Mouse (Mus musculus): ENCODE data around the gene Tead1.

Tead1 gene

DNA sequence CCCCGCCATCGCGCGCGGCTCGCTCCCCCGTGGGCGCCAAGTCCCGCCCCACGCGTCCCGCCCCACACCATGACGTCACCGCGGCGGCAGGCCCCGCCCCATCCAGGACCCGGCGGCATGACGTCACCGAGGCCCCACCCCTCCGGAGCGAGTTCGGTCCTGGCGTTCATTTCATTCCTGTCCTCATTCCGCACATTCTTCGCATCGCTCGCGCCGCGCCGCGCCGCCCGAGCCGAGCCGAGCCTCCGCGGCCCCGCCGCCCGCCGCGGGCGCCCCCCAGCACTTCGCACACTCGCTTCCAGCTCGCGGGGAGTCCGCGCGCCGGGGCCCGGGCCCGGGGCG lies at the start of gene Tead1:
Gene Tead1, plus strand, starts transcription at position 148 of the 342 bp plus-strand sequence.
- DNase-seq, result peak; percentile 98

DNA sequence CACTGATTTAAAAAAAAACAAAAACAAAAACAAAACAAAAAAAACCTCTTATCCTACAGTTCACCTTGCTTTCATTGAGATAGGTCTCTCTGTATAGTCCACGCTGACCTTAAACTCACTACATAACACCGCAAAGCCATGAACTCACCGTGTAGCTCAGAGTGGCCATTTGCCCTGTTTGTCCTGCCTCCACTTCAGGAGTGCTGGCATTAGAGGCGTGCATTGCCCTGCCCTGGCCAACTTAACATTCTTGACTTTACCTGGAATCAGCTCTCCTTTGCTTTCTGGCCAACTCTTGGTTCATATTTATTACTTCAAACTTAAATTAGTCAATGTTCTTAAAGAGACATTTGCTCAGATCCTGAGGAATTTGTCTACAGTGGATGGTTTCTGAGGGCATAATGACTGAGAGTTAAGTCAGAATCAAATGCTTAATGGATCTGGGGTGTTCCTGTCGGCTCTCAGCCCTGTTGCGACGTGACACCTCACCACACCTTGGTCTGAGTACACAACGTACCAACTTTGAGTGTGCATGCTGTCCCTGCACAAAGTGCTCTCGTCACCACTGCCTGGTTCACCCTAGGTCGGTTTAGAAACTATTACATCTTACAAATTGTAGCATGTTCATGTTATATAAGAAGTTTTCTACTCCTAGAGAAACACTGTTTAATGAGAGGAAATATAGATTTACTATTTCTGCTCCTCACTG lies 44.5 kb upstream of the Tead1 start:
- DNase-seq, result peak; percentile 45

DNA sequence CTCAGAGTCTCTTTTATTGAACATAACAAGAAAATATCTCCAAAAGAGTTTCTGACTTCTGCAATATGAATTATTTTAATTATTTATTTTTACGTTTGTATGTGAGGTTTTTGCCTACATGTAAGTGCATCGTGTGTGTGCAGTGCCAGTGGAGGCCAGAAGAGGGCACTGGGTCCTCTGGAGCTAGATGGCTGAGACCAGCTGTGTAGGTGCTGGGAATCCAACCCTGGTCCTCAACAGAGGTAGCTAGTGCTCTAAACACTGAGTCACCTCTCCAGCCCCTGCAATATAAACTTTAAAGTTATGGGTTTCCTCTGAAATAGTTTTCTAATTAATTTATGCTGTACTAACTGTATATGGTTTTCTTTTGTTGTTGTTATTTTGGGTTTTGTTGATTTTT lies 43.2 kb upstream of the Tead1 start:
- no peak for DNase-seq

DNA sequence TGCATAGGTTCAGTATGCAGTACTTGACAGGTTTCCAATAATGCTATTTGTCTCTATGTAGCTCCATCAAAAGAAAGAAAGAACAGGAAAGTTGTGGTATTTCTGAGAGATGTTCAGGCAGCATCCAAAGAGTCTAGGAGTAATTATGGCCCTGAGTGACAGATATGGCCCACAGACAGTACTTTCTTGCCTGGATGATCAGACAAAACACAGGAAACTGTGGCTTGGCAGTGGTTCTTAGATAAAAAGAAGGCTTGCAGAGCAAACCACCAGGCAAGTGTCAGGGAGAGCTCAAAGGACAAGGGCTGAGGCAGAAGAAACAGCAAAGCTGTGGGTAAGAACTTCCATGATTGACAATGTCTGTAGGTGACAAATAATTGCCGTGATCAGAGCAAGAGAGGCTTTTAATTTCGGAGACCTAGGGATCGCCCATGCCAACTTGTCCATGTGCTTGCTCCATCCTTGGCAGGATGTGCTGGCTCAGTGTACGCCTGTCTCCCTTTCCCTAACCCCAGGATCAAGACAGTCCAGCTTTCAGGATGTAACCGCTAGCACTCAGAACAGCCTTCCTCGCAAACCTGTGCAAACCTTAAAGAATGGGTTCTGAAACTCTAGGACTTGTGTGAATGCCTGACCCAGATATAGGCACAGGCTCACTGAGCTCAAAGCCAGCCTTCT lies 35.1 kb upstream of the Tead1 start:
- no peak for DNase-seq

DNA sequence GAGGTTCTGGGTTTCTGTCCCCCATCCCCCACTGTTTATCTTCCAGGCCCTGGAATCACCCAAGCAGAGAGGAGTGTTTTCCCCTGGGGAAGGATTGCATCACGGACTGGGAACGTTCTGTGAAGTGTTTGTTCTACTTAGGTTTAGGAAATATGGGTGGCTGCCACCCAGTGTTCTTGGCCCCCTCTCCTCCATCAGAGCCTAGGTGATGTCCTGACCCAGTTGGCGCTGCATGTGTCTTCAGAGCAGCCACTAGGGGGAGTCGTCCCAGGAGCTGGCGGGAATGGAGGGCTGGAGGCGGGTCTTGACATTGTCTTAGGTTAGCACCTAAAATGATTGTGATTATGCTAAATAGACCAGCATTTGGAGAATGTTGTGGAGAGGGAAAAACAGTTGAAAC lies 34.4 kb upstream of the Tead1 start:
- DNase-seq, result peak; percentile 70

DNA sequence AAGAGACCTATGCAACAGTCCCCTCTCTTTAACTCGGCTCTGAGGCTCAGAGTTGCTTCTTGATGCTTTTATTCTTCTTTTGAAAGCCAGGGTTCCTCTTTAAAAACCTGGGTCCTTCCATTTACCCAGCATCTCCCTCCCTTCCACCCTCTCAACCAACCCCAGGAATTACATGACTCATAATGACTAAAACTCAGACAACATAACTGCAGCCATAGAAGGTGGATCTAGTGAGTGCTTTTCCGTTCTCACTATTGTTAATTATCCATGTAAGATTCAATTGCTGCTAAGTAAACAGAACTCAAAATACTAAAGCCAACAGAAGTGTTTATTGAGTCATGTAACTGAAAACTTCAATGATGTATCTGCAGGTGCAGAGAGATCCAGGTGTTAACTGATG lies 33.4 kb upstream of the Tead1 start:
- no peak for DNase-seq

DNA sequence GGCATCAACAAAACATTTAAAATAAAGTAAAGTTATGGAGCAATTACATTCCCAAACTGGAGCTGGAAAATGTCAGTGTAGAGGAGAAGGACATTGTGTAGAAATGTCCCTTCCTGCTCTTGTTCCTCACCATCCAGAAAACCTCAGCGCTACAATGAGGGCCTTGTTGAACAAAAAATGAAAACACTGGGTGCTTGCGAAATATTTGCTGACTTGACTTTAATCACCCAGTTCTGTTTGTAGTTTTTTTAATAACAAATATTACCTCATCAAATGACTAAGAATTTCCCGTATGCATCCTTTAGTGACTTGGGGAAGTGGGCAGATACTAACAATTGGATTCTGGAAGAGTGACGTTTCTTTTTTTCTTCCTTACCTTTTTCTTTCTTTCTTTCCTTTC lies 31.7 kb upstream of the Tead1 start:
- no peak for DNase-seq

DNA sequence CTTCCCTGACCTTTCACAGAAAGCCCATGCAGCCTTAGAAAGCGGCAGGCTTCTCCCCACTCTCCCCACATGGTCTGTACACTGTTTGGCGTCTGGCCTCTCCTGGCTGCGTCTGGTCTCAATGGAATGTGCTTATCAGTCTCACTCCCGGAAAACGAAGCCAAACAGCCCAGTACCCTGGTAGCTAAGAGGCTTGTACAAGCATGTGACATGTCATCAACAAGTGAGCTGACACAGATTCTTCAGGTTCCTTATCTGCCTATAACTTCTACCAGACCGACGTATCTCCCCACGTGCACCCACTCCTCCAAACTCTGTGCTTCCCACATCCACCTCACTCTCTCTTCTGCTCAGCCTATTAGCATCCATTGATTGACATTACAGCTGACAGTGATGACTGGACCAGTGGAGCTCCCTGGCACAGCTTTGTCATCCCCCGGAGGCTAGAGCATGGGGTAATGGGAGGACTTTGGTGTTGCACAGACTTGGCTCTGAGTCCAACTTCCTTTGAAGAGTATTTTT lies 22.9 kb upstream of the Tead1 start:
- peak; percentile 73 for DNase-seq

DNA sequence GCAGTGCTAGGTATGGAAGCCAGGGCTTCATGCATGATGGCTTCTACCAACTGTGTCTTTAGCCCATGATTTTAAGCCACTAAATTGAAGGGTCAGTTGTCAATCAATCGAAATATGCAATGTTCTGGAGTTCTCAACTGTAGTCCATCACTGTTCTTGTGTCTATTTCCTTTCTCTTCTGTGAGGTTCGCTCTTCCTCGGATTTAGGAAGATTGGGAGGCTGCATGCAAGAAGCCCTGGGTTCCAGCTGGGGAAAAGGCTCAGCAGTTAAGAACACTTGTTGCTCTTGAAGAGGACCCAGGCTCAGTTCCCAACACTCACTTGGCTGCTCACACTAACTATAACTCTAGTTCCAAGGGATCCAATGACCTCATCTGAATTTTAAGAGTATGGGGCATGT lies 20.2 kb upstream of the Tead1 start:
- no peak for DNase-seq

DNA sequence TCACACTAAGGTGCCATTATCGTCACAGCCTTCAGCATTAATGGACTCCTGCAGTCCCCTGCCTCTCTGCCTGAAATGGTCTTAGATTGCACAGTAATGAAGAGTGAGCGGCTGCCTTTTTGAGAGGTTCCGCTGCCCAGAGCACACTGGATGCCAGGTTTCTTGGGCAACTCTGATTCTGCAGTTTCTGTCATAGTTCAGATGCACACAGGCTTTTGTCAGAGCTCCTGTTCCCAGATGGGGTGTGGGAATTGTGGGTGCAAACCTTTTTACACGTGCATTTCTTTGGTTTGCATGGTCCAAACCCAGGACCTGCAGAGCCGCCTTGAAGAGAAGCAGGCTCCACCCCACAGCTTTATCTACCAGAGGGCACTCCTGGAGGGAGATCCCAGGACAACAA lies 19.3 kb upstream of the Tead1 start:
- no peak for DNase-seq

DNA sequence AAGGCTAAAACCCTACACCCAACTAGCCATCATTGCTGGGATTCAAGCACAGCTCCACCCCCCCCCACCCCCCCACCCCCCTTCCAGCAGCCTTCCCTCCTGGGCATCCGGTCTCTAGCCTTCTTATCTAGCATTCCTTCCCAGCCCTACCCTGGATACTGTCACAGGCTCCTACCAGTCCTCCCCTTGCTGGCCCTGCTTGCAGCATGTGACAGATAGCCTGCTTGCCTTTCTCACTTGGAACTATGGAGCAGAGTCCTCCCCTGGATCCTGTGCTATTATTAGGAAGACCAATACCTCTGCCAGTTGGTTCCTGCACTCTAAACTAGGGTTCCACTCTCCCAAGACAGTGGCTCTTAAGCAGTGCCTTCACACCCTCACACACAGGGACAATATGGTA lies 18.8 kb upstream of the Tead1 start:
- DNase-seq, result no peak

DNA sequence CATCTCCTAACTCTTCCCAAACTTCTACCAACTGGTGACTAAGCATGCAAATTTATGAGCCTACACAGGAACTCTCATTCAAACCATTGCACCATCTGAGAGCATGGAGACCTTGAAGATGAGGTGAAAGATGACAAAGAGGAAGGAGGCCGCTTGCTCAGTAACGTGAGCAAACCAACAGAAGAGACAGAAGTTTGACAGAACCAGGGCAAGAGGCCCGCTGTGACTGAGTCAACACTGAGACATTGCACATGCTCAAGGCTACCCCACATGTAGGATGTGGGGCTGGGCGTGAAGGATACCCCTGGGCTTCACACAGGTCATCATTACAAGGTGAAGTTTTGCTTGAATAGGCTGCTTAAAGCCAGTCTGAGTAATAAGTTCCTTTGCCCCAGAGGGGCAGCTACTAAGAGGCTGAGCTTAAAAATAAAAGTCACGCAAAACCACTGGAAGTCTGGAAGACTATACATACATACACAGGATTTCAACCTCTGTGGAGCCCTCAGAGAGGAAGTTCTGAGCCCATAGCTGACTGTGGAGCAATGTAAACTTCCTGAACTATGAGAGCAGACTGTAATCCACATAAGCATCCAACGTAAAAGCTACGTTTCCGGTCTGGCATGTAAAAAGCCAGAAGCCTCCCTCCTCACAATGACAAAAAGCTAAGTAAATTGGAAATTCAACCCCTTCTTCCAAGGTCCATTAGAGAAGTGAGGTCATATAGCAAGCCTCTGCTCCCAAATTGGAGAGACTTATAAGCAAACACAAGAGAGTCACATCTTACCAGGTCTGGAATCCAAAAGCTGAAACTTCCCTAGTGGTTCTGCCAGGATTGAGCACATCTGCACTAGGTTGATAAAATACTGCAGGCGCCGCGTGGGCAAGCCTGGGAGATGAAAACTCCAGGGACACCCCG lies 16.5 kb upstream of the Tead1 start:
- no peak for DNase-seq

DNA sequence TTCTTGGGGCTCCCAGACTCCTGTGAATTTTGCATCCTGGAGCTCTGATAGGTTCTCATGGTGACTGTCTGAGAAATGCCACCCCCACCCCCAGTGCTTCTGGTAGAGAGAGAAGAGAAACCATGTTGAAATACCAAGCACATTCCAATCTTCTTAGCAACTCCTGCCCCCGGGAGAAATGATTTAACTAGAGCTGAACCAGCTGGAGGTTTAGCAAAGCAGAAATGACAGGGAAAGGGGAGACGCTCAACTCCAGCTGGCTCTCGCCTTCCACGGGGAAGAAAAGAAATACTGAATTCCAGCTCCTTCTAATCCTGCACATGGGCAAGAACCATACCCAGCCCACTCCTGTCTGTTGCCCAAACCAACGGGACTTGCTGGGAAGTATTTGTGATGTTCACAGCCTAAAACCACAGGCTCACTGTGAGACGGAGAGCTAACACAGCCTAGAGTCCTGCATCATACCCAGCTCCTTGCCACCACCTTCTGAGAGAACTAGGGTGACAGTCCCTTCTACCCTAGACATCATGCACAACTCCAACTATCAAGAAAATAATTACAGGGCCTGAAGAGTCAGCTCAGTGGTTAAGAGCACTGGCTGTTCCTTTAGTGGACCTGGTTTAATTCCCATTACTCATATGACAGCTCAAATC lies 15.7 kb upstream of the Tead1 start:
- peak; percentile 43 for DNase-seq

DNA sequence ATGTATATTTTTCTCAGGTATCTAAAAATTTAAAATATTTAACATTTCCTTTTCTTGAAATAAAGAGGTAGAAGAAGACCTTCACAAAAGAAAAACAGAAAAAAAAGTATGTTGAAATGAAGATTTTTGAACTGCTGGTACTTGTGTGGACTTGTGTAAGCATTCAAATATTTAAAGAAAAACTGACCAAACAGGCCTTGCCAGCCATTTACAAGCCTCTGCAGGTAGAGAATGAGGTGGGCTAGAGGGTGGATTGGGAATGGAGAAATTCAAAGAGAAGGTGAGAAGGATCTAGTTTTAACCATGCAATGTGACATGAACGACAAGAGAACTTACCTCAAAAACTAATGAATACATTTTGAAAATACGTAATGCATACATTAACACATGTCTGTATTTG lies 9.1 kb upstream of the Tead1 start:
- DNase-seq, result no peak

DNA sequence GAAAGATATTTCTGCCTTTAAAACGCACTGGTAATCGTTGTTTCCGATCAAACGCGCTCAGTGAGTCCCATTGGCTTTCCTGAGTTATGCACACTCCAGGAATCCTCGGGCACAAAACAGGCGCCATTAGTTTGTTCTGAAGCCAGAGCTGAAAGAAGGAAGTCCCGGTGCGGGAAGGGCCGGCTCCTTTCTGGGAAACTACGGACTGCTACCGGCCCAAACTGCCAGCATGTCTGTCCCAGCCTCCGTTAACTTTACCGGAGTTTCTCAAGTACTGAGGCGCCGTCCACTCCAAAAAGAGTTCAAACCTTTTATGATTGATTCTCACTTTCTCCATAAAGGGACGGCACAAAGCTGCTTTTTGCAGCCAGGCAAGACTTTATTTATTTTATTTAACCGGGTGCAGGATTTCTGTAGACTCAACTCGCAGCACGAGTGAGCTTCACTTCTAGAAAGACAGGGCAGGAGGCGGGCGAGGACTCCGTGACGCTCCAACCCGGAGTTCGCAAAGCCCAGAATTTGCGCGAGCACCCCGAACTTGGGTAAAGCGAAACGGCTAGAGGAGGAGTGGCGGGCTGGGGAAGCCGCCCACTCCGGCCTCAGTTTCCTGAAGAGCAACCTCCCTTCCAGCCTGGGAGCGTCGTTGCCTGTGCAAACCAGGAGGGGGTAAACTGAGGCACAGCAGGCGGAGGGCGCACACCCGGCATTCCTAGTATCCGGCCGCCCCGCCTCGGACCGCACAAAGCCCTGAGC lies 524 bp upstream of the Tead1 start:
- DNase-seq, result peak; percentile 72

DNA sequence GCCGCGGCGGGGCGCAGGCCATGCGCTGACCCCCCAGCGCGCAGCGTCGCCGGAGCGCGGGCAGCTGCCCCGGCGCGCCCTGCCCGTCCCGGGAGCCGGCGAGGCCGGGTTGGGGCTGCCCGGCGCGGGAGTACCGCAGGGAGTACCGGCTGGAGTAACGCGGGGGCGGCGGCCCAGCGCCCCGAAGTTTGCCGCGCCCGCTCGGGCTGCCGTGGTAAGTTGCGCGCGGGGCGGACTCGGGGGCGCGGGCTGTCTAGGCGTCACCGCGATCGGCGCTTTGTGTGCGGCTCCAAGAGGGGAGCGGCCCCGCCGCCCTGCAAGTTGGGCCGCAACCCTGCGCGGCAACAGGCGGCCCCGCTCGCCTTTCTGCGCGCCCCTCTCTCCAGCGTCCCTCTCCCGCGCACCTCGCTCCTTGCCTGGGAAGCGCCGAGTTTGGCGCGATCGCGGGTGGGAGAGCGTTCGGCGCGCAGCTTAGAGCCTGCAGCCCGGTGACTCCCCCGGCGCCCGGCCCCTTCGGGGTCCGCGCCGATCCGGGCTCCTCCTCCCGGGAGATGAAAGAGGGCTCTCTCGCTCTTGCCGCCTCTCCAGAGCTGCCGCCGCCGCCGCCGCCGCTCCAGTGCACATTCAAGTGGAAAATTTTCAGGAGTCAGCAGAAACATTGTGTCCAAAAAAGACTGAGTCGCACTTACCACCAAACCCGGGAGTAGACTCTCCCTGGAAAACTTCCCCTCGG lies 561 bp downstream of the Tead1 start:
- DNase-seq, result peak; percentile 73

DNA sequence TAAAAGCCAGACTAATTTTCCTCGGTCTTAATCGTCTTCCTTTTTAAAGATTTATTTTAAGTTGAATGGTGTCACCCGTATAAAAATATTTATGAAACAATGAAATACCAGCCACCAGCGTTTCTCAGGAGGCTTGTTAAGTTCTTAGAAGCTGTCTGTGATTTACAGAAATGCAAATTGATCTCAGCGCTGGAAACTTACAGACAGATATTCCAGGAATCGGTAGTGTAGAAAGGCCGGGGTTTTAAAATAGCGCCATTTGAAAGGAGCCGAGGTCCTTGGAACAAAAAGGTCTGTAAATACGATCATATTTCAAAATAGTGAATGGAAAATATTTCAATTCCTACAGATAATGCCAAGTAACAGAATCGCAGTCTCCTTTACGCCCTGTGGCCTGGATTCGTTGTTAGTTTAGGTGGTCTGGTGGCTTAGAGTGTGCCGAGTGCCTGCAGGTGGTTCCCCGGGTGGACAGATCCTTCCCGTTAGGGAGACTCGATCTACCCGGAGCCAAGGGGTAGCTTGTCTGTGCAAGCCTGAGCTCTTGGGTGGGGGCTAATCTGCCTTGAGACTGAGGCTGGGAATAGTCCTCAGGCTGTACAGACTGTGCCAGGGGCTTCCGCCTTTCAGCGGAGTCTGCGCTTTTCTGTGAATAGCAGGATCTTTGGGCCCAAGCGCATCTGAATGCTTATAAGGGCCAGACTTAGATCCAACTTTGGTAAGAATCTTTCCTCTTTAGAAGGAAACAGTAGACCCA lies 1.6 kb downstream of the Tead1 start:
- DNase-seq, result peak; percentile 43

DNA sequence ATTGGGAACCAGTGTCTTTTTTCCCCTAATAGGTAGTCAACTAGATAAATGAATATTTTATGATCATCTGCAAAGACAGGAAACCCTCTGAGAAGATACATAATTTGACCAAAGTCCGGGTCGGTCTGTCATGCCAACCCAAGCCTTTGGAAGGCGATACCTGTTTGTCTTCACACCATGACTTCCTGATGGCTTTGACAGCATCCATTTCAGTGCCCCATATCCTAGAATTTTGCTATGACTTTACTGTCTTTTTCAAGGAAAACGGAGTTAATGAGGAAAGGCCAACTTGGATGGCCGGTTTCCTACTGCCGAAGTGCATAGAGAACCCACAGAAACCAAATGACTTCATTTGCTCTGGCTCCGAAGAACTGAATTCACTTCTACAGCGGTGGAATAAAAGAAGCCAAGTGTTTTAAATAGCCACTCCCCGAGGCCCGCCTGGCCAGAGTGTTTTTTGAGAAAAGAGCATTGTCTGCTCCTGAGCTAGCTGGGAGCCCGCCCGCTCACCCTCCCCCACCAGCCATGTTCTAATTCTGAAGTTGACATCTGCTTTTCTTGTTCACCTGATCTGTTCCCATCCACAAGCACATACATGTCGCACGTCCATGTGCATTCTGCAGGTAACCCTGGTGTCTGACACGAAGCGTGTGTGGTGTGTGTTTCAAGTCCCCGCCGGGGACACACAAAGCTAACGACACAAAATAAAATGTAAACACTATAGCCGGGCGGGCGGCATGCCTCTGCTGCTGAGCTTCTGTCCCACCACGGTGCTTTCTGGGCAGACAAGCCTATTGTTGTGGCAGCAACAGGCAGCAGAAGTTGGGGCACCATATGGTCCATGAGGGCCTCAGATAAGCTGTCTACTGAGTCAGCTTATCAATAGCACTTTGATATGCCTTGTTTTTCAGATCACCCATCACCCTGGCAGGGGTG lies 5.8 kb downstream of the Tead1 start:
- DNase-seq, result peak; percentile 40

DNA sequence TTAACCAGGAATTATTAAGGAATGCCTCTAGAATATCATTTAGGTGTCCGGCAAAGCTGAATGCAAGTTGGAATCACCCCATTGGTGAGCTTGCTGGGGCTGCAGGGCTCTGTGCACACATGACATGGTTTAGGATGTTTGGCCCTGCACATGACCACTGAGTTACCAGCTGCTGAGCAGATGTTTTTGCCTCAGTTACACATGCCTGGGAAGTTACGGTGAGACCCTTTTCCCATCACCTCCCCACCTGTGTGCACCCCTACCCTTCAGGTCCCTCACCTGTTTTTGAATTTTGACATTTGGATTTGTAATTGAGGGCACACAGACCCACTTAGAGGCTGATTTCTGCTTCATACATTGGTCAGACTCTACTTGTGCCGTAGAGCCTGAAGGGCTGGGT lies 6.9 kb downstream of the Tead1 start:
- no peak for DNase-seq

DNA sequence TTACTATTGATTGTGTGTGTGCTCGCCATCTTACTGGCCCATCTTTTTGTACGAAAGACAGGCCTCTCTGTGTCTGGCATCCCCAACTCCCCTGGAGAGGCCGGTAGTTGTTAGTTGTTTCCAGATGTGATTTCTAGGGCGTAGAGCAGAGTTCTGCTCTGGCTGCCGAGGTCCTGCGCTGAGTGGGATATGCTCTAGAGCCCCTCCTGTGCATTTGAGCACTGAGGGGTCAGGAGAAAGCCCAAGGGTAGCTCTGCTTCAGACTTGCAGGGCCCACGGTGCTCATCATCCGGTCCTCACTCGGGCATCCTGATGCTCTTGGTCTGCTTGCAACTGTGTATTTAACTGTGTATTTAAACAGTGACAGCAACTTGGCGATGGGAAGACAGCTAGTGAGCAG lies 7.5 kb downstream of the Tead1 start:
- DNase-seq, result no peak

All from lung, postnatal 14 days (tissue).